Comparison of ENCODE assay signal across 13 mouse cellular contexts in genomic region chr10:20382807-20383419, GRCm38 (mm10). TPM values are rescaled to one million over a fixed set of nuclear protein-coding genes. Genes with fewer than 3 reads are reported as not detected.
A peak's percentile ranks its signal among the peaks of the same experiment; 100 is the strongest.
DNase-seq lines count a peak whose midpoint lies in the region; ATAC-seq and TF ChIP-seq lines count a peak whose summit lies in the region.
"Had no signal": no experiment of that assay in that cellular context is flagged by ENCODE, and none has a peak within 500 bp of the region (broad histone marks: within the 10 kb centered on the region; RNA-seq: fewer than 3 reads in every experiment).

No protein-coding gene starts in this region.

- DNase-seq in lung, postnatal 0 days (ENCODE audit: low spot score), result peak; percentile 22
- no peak for DNase-seq in lung, adult 18-20 months
- no peak for DNase-seq in B cell, adult 2 months
- DNase-seq in ovary, adult 18-20 months (ENCODE audit: low spot score), result no peak
- DNase-seq: cerebellum, adult 8-10 months; spleen, adult 18-20 months had no signal

- ATAC-seq in lung, postnatal 0 days, result no peak
- peak; percentile 85 for ATAC-seq in hindbrain, embryonic 15.5 days (ENCODE audit: low FRiP score, low read depth)
- ATAC-seq in neural tube, embryonic 15.5 days (ENCODE audit: low FRiP score), result peak; percentile 84

- TF ChIP-seq EP300 in lung, postnatal 0 days (IDR thresholded peaks at IDR 0.05), result no peak

- no peak for TF ChIP-seq CTCF in lung, postnatal 0 days (IDR thresholded peaks at IDR 0.05)
- no peak for TF ChIP-seq CTCF in embryonic fibroblast, embryonic 13.5 days (IDR thresholded peaks at IDR 0.05; ENCODE audit: borderline replicate concordance, insufficient read depth, low read length)

- TF ChIP-seq POLR2A in embryonic fibroblast, embryonic 13.5 days (IDR thresholded peaks at IDR 0.05; ENCODE audit: low read depth, low read length), result no peak

- H3K27ac ChIP-seq in lung, postnatal 0 days (ENCODE audit: low read length), result no peak overlapping the region
- H3K27ac ChIP-seq in embryonic fibroblast, embryonic 13.5 days (ENCODE audit: insufficient read depth, low read length), result peak overlapping the region; percentile 22; the same call in 1 of the 2 replicates
- peak overlapping the region; percentile 28; the same call in 1 of the 2 replicates for H3K27ac ChIP-seq in hindbrain, embryonic 15.5 days (replicated peaks)
- H3K27ac ChIP-seq in neural tube, embryonic 15.5 days (replicated peaks), result no peak overlapping the region
- H3K27ac ChIP-seq: embryonic facial prominence, embryonic 15.5 days; liver, embryonic 14.5 days had no signal

- H3K4me2 ChIP-seq in lung, postnatal 0 days (replicated peaks; ENCODE audit: low read depth, low read length), result no peak overlapping the region
- no peak overlapping the region for H3K4me2 ChIP-seq in hindbrain, embryonic 15.5 days
- H3K4me2 ChIP-seq in neural tube, embryonic 15.5 days, result no peak overlapping the region
- H3K4me2 ChIP-seq: embryonic facial prominence, embryonic 15.5 days; heart, embryonic 12.5 days had no signal

- no peak overlapping the region for H3K4me3 ChIP-seq in lung, postnatal 0 days (ENCODE audit: low read depth, low read length)
- no peak overlapping the region for H3K4me3 ChIP-seq in embryonic fibroblast, embryonic 13.5 days (ENCODE audit: insufficient read depth, low read length)
- no peak overlapping the region for H3K4me3 ChIP-seq in hindbrain, embryonic 15.5 days
- no peak overlapping the region for H3K4me3 ChIP-seq in neural tube, embryonic 15.5 days (replicated peaks)
- H3K4me3 ChIP-seq: embryonic facial prominence, embryonic 15.5 days; heart, embryonic 12.5 days; megakaryocyte, embryonic 14.5 days had no signal

- H3K36me3 ChIP-seq in lung, postnatal 0 days (ENCODE audit: insufficient read depth, low read length), result no peaks in the 10 kb centered on the region
- no peaks in the 10 kb centered on the region for H3K36me3 ChIP-seq in hindbrain, embryonic 15.5 days
- H3K36me3 ChIP-seq in neural tube, embryonic 15.5 days, result no peaks in the 10 kb centered on the region
- H3K36me3 ChIP-seq: embryonic facial prominence, embryonic 15.5 days; heart, embryonic 12.5 days had no signal

- H3K4me1 ChIP-seq in lung, postnatal 0 days (ENCODE audit: insufficient read depth, low read depth, low read length), result no peaks in the 10 kb centered on the region
- H3K4me1 ChIP-seq in embryonic fibroblast, embryonic 13.5 days (ENCODE audit: control insufficient read depth, insufficient read depth, low read length), result no peaks in the 10 kb centered on the region
- H3K4me1 ChIP-seq in hindbrain, embryonic 15.5 days (replicated peaks), result peaks cover 11% of the 10 kb centered on the region
- peaks cover 11% of the 10 kb centered on the region; the same call in 1 of the 2 replicates for H3K4me1 ChIP-seq in neural tube, embryonic 15.5 days
- H3K4me1 ChIP-seq: embryonic facial prominence, embryonic 15.5 days had no signal

- no peaks in the 10 kb centered on the region for H3K9me3 ChIP-seq in lung, postnatal 0 days (ENCODE audit: low read length)
- no peaks in the 10 kb centered on the region for H3K9me3 ChIP-seq in hindbrain, embryonic 15.5 days
- H3K9me3 ChIP-seq in neural tube, embryonic 15.5 days (replicated peaks), result no peaks in the 10 kb centered on the region
- H3K9me3 ChIP-seq: embryonic facial prominence, embryonic 15.5 days; heart, embryonic 12.5 days; megakaryocyte, embryonic 14.5 days had no signal

- no peaks in the 10 kb centered on the region for H3K27me3 ChIP-seq in lung, postnatal 0 days (replicated peaks; ENCODE audit: insufficient read depth, low read length)
- H3K27me3 ChIP-seq in hindbrain, embryonic 15.5 days, result no peaks in the 10 kb centered on the region
- H3K27me3 ChIP-seq in neural tube, embryonic 15.5 days (replicated peaks), result no peaks in the 10 kb centered on the region
- H3K27me3 ChIP-seq: embryonic facial prominence, embryonic 15.5 days; heart, embryonic 12.5 days had no signal

- H3K9ac ChIP-seq in lung, postnatal 0 days (replicated peaks; ENCODE audit: low read depth), result no peak overlapping the region
- no peak overlapping the region for H3K9ac ChIP-seq in hindbrain, embryonic 15.5 days
- H3K9ac ChIP-seq in neural tube, embryonic 15.5 days (replicated peaks), result no peak overlapping the region
- H3K9ac ChIP-seq: embryonic facial prominence, embryonic 15.5 days; heart, embryonic 12.5 days; liver, embryonic 14.5 days had no signal

- WGBS in lung, postnatal 0 days, result 75% methylated on average over 6 of the region's 6 CpGs
- WGBS in hindbrain, embryonic 15.5 days, result 64% methylated on average over 6 of the region's 6 CpGs
- WGBS in neural tube, embryonic 15.5 days, result 70% methylated on average over 6 of the region's 6 CpGs

RNA-seq across cellular contexts. Expression of gene Mtfr2, which starts 35.3 kb away (rescaled TPM):
- polyA plus RNA-seq in lung, postnatal 0 days (2015; fragmentation: Nextera tagmentation; extraction: Ambion mirVana), result 0.29 and 0.63 TPM in 2 replicates
- polyA plus RNA-seq in embryonic fibroblast, embryonic 13.5 days (2011; ENCODE audit: insufficient read length, low read depth, missing spikeins), result 6.2 and 6.9 TPM in 2 replicates
- 0.52 and 0.83 TPM in 2 replicates for polyA plus RNA-seq in hindbrain, embryonic 15.5 days (2015; fragmentation: Nextera tagmentation; extraction: Ambion mirVana)
- 0.31 and 0.73 TPM in 2 replicates for polyA plus RNA-seq in neural tube, embryonic 15.5 days (2015; fragmentation: Nextera tagmentation; extraction: Ambion mirVana)

Comparison
In these comparisons a context has a peak if more than half of its experiments do, and no peak if none do; other contexts are left out.
1. H3K27ac ChIP-seq: peak in embryonic fibroblast, embryonic 13.5 days (single experiment) and hindbrain, embryonic 15.5 days (single experiment); none in lung, postnatal 0 days (single experiment) and neural tube, embryonic 15.5 days (single experiment).